Mouse (Mus musculus) myocyte (in vitro differentiated cells): ENCODE results near the gene Ppp1ca.

Source experiments
- CEBPB ChIP-seq: IDR thresholded peaks from 2 replicates; pipeline ENCODE4 v1.6.1; 2011; ENCODE audit warnings: mild to moderate bottlenecking, moderate library complexity; ENCODE audit not compliant: poor library complexity, insufficient read depth, severe bottlenecking
- MAX ChIP-seq: IDR thresholded peaks from one replicate; pipeline ENCODE4 v1.6.1; 2011; ENCODE audit warnings: low read depth, mild to moderate bottlenecking, control low read depth
- MYOG ChIP-seq, 3 experiments: IDR thresholded peaks; one replicate each; pipeline ENCODE4 v1.6.1; 2011; ENCODE audit warnings: control low read depth in 2 of 3, low read depth in 2 of 3, mild to moderate bottlenecking in 2 of 3; ENCODE audit not compliant: insufficient read length in 2 of 3, control insufficient read depth in 1 of 3, insufficient read depth in 1 of 3
- POLR2A ChIP-seq: IDR thresholded peaks from one replicate; pipeline ENCODE4 v1.6.1; 2011; ENCODE audit warnings: low read depth, mild to moderate bottlenecking, control low read depth, moderate library complexity; ENCODE audit not compliant: insufficient read length
- REST ChIP-seq: IDR thresholded peaks from one replicate; pipeline ENCODE4 v1.6.1; 2011; ENCODE audit warnings: mild to moderate bottlenecking, control low read depth, moderate library complexity; ENCODE audit not compliant: insufficient read depth, insufficient read length
- TCF12 ChIP-seq: IDR thresholded peaks from one replicate; pipeline ENCODE4 v1.6.1; 2011; ENCODE audit warnings: mild to moderate bottlenecking, control low read depth; ENCODE audit not compliant: poor library complexity, insufficient read depth, severe bottlenecking
- USF1 ChIP-seq: IDR thresholded peaks from one replicate; pipeline ENCODE4 v1.6.1; 2011; ENCODE audit warnings: low read depth, mild to moderate bottlenecking, control low read depth, moderate library complexity

DNA sequence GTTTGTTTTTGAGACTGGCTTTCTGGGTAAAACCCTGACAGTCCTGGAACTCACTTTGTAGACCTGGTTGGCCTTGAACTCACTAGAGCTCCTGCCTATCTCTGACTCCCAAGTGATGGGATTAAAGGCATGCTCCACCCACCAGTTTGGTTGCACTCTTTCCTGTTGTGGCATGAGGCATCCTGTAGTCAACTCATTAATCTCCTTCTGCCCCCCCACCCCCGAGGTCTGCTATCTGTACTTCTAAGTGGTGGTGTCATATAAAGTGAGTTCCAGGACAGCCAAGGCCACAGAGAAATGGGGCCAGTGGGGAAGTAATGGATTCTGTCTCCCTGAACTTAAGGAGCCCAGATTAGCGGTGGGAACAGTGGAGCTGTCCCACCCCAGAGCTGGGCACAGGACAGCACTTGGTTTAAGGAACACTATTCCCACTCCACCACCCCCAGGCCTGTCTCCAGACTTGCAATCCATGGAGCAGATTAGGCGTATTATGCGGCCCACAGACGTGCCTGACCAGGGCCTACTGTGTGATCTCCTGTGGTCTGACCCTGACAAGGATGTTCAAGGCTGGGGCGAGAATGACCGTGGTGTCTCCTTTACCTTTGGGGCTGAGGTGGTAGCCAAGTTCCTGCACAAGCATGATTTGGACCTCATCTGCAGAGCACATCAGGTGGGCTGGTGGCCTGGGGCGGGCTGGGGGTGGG, 2.3 kb downstream of the Ppp1ca start:
- TF ChIP-seq POLR2A (peak; percentile 26), TCF12 (no peak), MYOG (IDR thresholded peaks at IDR 0.05; ENCODE audit: control insufficient read depth in 1 of 3, insufficient read depth in 1 of 3, insufficient read length in 2 of 3, low read depth in 2 of 3) (no peak), REST (no peak), USF1 (no peak), CEBPB (no peak), MAX (no peak)
